10 mouse cellular contexts compared by ENCODE assay signal in genomic region chr7:46559643-46560042, GRCm38 (mm10).
DNase-seq lines count a peak whose midpoint lies in the region; ATAC-seq and TF ChIP-seq lines count a peak whose summit lies in the region.
"Had no signal": no experiment of that assay in that cellular context is flagged by ENCODE, and none has a peak within 500 bp of the region (broad histone marks: within the 10 kb centered on the region; RNA-seq: fewer than 3 reads in every experiment).

No protein-coding gene starts in this region.

- ATAC-seq in limb, embryonic 14.5 days (ENCODE audit: low FRiP score, low read depth): no peak
- peak; percentile 64; the same call in 1 of the 2 replicates for ATAC-seq in heart, postnatal 0 days (ENCODE audit: insufficient read depth, low read depth)
- ATAC-seq in megakaryocyte progenitor cell, adult 5-6 weeks (replicated peaks; ENCODE audit: poor library complexity): peak; percentile 57

- H3K27ac ChIP-seq in limb, embryonic 14.5 days (replicated peaks; ENCODE audit: low read depth, low read length): no peak overlapping the region
- no peak overlapping the region for H3K27ac ChIP-seq in limb, embryonic 10.5 days
- no peak overlapping the region for H3K27ac ChIP-seq in heart, postnatal 0 days (ENCODE audit: low read depth)
- H3K27ac ChIP-seq: liver, embryonic 13.5 days; neural tube, embryonic 12.5 days had no signal

- no peaks in the 10 kb centered on the region for H3K4me1 ChIP-seq in limb, embryonic 14.5 days (ENCODE audit: control insufficient read depth, insufficient read depth, low read length)
- 0 out of 2 replicates have a peak, but pooled peaks cover 3% of the 10 kb centered on the region for H3K4me1 ChIP-seq in limb, embryonic 10.5 days
- peaks cover 15% of the 10 kb centered on the region for H3K4me1 ChIP-seq in heart, postnatal 0 days (ENCODE audit: control insufficient read depth, insufficient read depth)

- H3K36me3 ChIP-seq in limb, embryonic 14.5 days (ENCODE audit: control insufficient read depth, insufficient read depth, low read length): no peaks in the 10 kb centered on the region
- H3K36me3 ChIP-seq in limb, embryonic 10.5 days: no peaks in the 10 kb centered on the region
- H3K36me3 ChIP-seq in heart, postnatal 0 days (replicated peaks; ENCODE audit: control insufficient read depth, insufficient read depth, low read length): no peaks in the 10 kb centered on the region
- H3K36me3 ChIP-seq: liver, embryonic 13.5 days; neural tube, embryonic 12.5 days had no signal

- TF ChIP-seq POLR2A in limb, embryonic 14.5 days (IDR thresholded peaks at IDR 0.05; ENCODE audit: borderline replicate concordance, extremely low read depth, insufficient read depth, insufficient read length): no peak

- no peaks in the 10 kb centered on the region for H3K27me3 ChIP-seq in limb, embryonic 14.5 days (ENCODE audit: control insufficient read depth, insufficient read depth, low read length)
- H3K27me3 ChIP-seq in limb, embryonic 10.5 days (ENCODE audit: low read depth, poor library complexity, severe bottlenecking): no peaks in the 10 kb centered on the region
- H3K27me3 ChIP-seq in heart, postnatal 0 days (ENCODE audit: control insufficient read depth, insufficient read depth, low read length): no peaks in the 10 kb centered on the region
- H3K27me3 ChIP-seq: liver, embryonic 13.5 days; neural tube, embryonic 12.5 days had no signal

- intact Hi-C loops in left cerebral cortex, postnatal 14 days (cut with DNase I): no loop called here

- no peak overlapping the region for H3K4me2 ChIP-seq in limb, embryonic 14.5 days (replicated peaks; ENCODE audit: low read depth, low read length, severe bottlenecking)
- H3K4me2 ChIP-seq in heart, postnatal 0 days (ENCODE audit: low read depth, low read length): no peak overlapping the region
- H3K4me2 ChIP-seq: liver, embryonic 13.5 days; neural tube, embryonic 12.5 days had no signal

- no peak for TF ChIP-seq EP300 in heart, postnatal 0 days (IDR thresholded peaks at IDR 0.05; ENCODE audit: low read depth)

- H3K9ac ChIP-seq in limb, embryonic 14.5 days (ENCODE audit: low read depth, low read length, severe bottlenecking): no peak overlapping the region
- H3K9ac ChIP-seq in heart, postnatal 0 days (replicated peaks; ENCODE audit: low read depth, low read length): no peak overlapping the region
- H3K9ac ChIP-seq: liver, embryonic 13.5 days; neural tube, embryonic 12.5 days had no signal

- no peaks in the 10 kb centered on the region for H3K9me3 ChIP-seq in limb, embryonic 14.5 days (ENCODE audit: control insufficient read depth, low read length)
- no peaks in the 10 kb centered on the region for H3K9me3 ChIP-seq in limb, embryonic 10.5 days (replicated peaks)
- H3K9me3 ChIP-seq in heart, postnatal 0 days (replicated peaks; ENCODE audit: control insufficient read depth, low read length): no peaks in the 10 kb centered on the region

- TF ChIP-seq CTCF in heart, postnatal 0 days (IDR thresholded peaks at IDR 0.05; ENCODE audit: low read depth): no peak

- whole genome bisulfite sequencing in limb, embryonic 14.5 days: 86% methylated on average over 6 of the region's 6 CpGs
- 96% methylated on average over 6 of the region's 6 CpGs for WGBS in limb, embryonic 10.5 days
- WGBS in heart, postnatal 0 days: 59% methylated on average over 6 of the region's 6 CpGs

- no peak overlapping the region for H3K4me3 ChIP-seq in limb, embryonic 14.5 days (replicated peaks; ENCODE audit: low read length)
- no peak overlapping the region for H3K4me3 ChIP-seq in limb, embryonic 10.5 days
- H3K4me3 ChIP-seq in heart, postnatal 0 days (ENCODE audit: low read depth, low read length): no peak overlapping the region
- H3K4me3 ChIP-seq: liver, embryonic 13.5 days; neural tube, embryonic 12.5 days had no signal

- DNase-seq in limb, embryonic 14.5 days (ENCODE audit: low spot score): peak; percentile 15
- DNase-seq in limb, embryonic 10.5 days (ENCODE audit: low spot score): no peak
- peak; percentile 93 for DNase-seq in brain, adult 2 months (ENCODE audit: low read depth, low spot score)
- DNase-seq in heart, postnatal 0 days (ENCODE audit: low spot score): peak; percentile 49
- no peak for DNase-seq in left cerebral cortex, adult 18-20 months (ENCODE audit: low spot score in 2 of 2)
- no peak for DNase-seq in spleen, postnatal 4 days (ENCODE audit: low spot score in 2 of 2)
- no peak for DNase-seq in left cerebral cortex, postnatal 14 days (ENCODE audit: low spot score in 2 of 2)
- DNase-seq: liver, embryonic 13.5 days had no signal

Comparison
In these comparisons a context has a peak if more than half of its experiments do, and no peak if none do; other contexts are left out.
1. DNase-seq: peak in limb, embryonic 14.5 days (single experiment), brain, adult 2 months (single experiment) and heart, postnatal 0 days (single experiment); none in limb, embryonic 10.5 days (single experiment), left cerebral cortex, adult 18-20 months (0 of 2), spleen, postnatal 4 days (0 of 2) and left cerebral cortex, postnatal 14 days (0 of 2).